Comparison of ENCODE assay signal across 13 mouse cellular contexts in the genomic region with DNA sequence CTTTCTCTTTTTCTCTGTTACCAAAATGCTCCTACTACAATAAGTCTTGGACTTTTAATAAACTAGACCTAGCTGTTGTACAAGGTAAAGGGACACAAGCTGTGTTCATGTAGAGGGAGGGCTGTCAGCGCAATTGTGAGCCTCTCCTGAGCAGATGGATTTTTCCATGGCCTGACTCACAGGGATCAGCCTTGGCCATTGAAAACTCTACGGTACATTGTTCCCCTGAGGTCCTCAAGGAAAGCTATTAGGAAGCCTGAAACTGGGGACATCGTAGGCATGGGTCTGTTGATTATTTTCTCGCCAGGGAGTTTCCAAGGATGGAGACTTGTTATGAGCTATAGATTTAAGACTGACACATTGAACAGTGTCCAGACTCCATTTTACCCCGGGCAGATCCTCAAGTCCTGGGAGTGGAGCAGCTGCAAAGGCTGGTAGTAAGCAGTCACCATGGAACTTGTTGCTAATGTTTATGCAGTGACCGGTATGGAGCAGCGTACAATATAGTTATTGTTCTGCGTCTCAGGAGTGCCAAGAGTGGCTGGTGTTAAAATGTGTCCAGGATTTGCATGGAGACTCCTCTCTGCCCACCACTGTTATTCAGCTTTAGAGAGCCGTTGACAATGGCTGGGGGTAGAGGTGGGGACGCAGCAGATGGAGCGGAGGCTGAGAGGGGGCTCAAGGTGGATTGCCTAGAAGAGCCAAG. TPM values are rescaled to one million over a fixed set of nuclear protein-coding genes. Genes with fewer than 3 reads are reported as not detected.
DNase-seq lines count a peak whose midpoint lies in the region; ATAC-seq lines count a peak whose summit lies in the region.
"Had no signal": no experiment of that assay in that cellular context is flagged by ENCODE, and none has a peak within 500 bp of the region (broad histone marks: within the 10 kb centered on the region; RNA-seq: fewer than 3 reads in every experiment).

No protein-coding gene starts in this region.

- H3K4me1 ChIP-seq in hindbrain, embryonic 10.5 days (replicated peaks) = peaks cover 24% of the 10 kb centered on the region
- peaks cover 13% of the 10 kb centered on the region for H3K4me1 ChIP-seq in midbrain, embryonic 10.5 days

- H3K4me3 ChIP-seq in hindbrain, embryonic 10.5 days = no peak overlapping the region
- no peak overlapping the region for H3K4me3 ChIP-seq in midbrain, embryonic 10.5 days
- H3K4me3 ChIP-seq: heart, adult 2 months had no signal

- no peaks in the 10 kb centered on the region for H3K36me3 ChIP-seq in hindbrain, embryonic 10.5 days
- H3K36me3 ChIP-seq in midbrain, embryonic 10.5 days = no peaks in the 10 kb centered on the region

- H3K9me3 ChIP-seq in hindbrain, embryonic 10.5 days = no peaks in the 10 kb centered on the region
- H3K9me3 ChIP-seq in midbrain, embryonic 10.5 days (replicated peaks) = no peaks in the 10 kb centered on the region
- H3K9me3 ChIP-seq: G1E had no signal

- H3K27ac ChIP-seq in hindbrain, embryonic 10.5 days = peak overlapping the region; percentile 67
- peak overlapping the region; percentile 28; the same call in 1 of the 2 replicates for H3K27ac ChIP-seq in midbrain, embryonic 10.5 days (replicated peaks)
- H3K27ac ChIP-seq: heart, adult 2 months had no signal

- WGBS in hindbrain, embryonic 10.5 days = 65% methylated on average over 11 of the region's 11 CpGs
- 84% methylated on average over 11 of the region's 11 CpGs for WGBS in midbrain, embryonic 10.5 days

- DNase-seq in adrenal gland, adult (ENCODE audit: inconsistent age in 2 of 2, low spot score in 1 of 2) = peak; percentile 60 to 81
- DNase-seq in adrenal gland, adult 18-20 months (ENCODE audit: low spot score in 2 of 2) = no peak
- DNase-seq in brain, adult 2 months (ENCODE audit: low read depth, low spot score) = peak; percentile 16
- DNase-seq in hindbrain, embryonic 10.5 days (ENCODE audit: low spot score) = peak; percentile 18
- DNase-seq in midbrain, embryonic 10.5 days (ENCODE audit: low spot score) = no peak
- no peak for DNase-seq in spleen, postnatal 14 days (ENCODE audit: low spot score in 2 of 2)
- no peak for DNase-seq in lung, postnatal 4 days
- DNase-seq: cerebellum, postnatal 25 days; heart, adult 2 months; liver; lung, postnatal 10 days had no signal

- H3K27me3 ChIP-seq in hindbrain, embryonic 10.5 days (ENCODE audit: insufficient read depth, poor library complexity, severe bottlenecking) = no peaks in the 10 kb centered on the region
- H3K27me3 ChIP-seq in midbrain, embryonic 10.5 days (ENCODE audit: low read depth, poor library complexity, severe bottlenecking) = no peaks in the 10 kb centered on the region

- no peak for ATAC-seq in inflammation-experienced regulatory T-cells, adult 6 months

RNA-seq across cellular contexts. Expression of a gene that starts 28.5 kb away (rescaled TPM):
- total RNA-seq in adrenal gland, adult 18-20 months (2021) = 100 to 1,000 TPM; 101 to 131 TPM
- 21.1 and 35.2 TPM in 2 replicates for polyA plus RNA-seq in hindbrain, embryonic 10.5 days (2016; fragmentation: Nextera tagmentation; extraction: Ambion mirVana)
- polyA plus RNA-seq in midbrain, embryonic 10.5 days (2016; fragmentation: Nextera tagmentation; extraction: Ambion mirVana) = 13.9 and 15.7 TPM in 2 replicates
- under 1 TPM in 1 of 3 experiments, not detected in 2; 0.32 TPM for polyA plus RNA-seq in inflammation-experienced regulatory T-cells, adult 6 months (2017; shearing (Covaris generic))

Comparison
In these comparisons a context has a peak if more than half of its experiments do, and no peak if none do; other contexts are left out.
1. DNase-seq: peak in adrenal gland, adult (2 of 2), brain, adult 2 months (single experiment) and hindbrain, embryonic 10.5 days (single experiment); none in adrenal gland, adult 18-20 months (0 of 2), midbrain, embryonic 10.5 days (single experiment), spleen, postnatal 14 days (0 of 2) and lung, postnatal 4 days (0 of 2).
2. RNA of a gene that starts 28.5 kb away (polyA plus RNA-seq): 21.1 to 35.2 TPM in hindbrain, embryonic 10.5 days and 13.9 to 15.7 TPM in midbrain, embryonic 10.5 days; 0.32 TPM in inflammation-experienced regulatory T-cells, adult 6 months; every median in the first group is over 10 times any median in the second.